Comparison of ENCODE assay signal across 7 mouse cellular contexts in genomic region chr3:30969104-30969581, GRCm38 (mm10). TPM values are rescaled to one million over a fixed set of nuclear protein-coding genes. Genes with fewer than 3 reads are reported as not detected.
A peak's percentile ranks its signal among the peaks of the same experiment; 100 is the strongest.
DNase-seq lines count a peak whose midpoint lies in the region; ATAC-seq and TF ChIP-seq lines count a peak whose summit lies in the region.

Gene Phc3, minus strand, starts transcription at chr3:30969415.

- 1% methylated on average over 34 of the region's 34 CpGs for WGBS in embryonic facial prominence, embryonic 12.5 days
- whole genome bisulfite sequencing in kidney, adult 2 months, result 1% methylated on average over 34 of the region's 34 CpGs
- WGBS in limb, embryonic 13.5 days, result under 1% methylated on average over 34 of the region's 34 CpGs
- WGBS in midbrain, embryonic 16.5 days, result under 1% methylated on average over 32 of the region's 34 CpGs

- no peaks in the 10 kb centered on the region for H3K27me3 ChIP-seq in embryonic facial prominence, embryonic 12.5 days
- H3K27me3 ChIP-seq in kidney, adult 2 months (replicated peaks; ENCODE audit: control insufficient read depth, insufficient read depth, low read length), result no peaks in the 10 kb centered on the region
- no peaks in the 10 kb centered on the region for H3K27me3 ChIP-seq in limb, embryonic 13.5 days
- no peaks in the 10 kb centered on the region for H3K27me3 ChIP-seq in midbrain, embryonic 16.5 days (ENCODE audit: control insufficient read depth, insufficient read depth, low read depth, low read length)

- peak within 1 kb of the TSS; percentile 91 for H3K9ac ChIP-seq in embryonic facial prominence, embryonic 12.5 days
- H3K9ac ChIP-seq in limb, embryonic 13.5 days, result peak within 1 kb of the TSS; percentile 95
- peak within 1 kb of the TSS; percentile 90 for H3K9ac ChIP-seq in midbrain, embryonic 16.5 days (ENCODE audit: low read depth, low read length)

- DNase-seq in adrenal gland, postnatal 25 days, result peak; percentile 94
- DNase-seq in heart, adult 18-20 months, result peak; percentile 93 to 94
- peak; percentile 95 for DNase-seq in kidney, adult 2 months
- DNase-seq in spleen, postnatal 10 days (ENCODE audit: low spot score in 2 of 2), result peak; percentile 85 to 93

- peaks cover 14% of the 10 kb centered on the region for H3K4me1 ChIP-seq in embryonic facial prominence, embryonic 12.5 days
- H3K4me1 ChIP-seq in kidney, adult 2 months (ENCODE audit: control insufficient read depth, insufficient read depth, low read length), result peaks cover 2% of the 10 kb centered on the region; the same call in 1 of the 2 replicates
- H3K4me1 ChIP-seq in limb, embryonic 13.5 days, result peaks cover 14% of the 10 kb centered on the region
- peaks cover 8% of the 10 kb centered on the region for H3K4me1 ChIP-seq in midbrain, embryonic 16.5 days (ENCODE audit: control insufficient read depth, insufficient read depth, low read length)

- H3K36me3 ChIP-seq in embryonic facial prominence, embryonic 12.5 days, result peaks cover 15% of the 10 kb centered on the region
- no peaks in the 10 kb centered on the region; the same call in none of the 2 replicates for H3K36me3 ChIP-seq in kidney, adult 2 months (ENCODE audit: control insufficient read depth, insufficient read depth, low read length)
- peaks cover 23% of the 10 kb centered on the region for H3K36me3 ChIP-seq in limb, embryonic 13.5 days
- H3K36me3 ChIP-seq in midbrain, embryonic 16.5 days (ENCODE audit: control insufficient read depth, insufficient read depth, low read length), result peaks cover 10% of the 10 kb centered on the region

- peak within 1 kb of the TSS; percentile 84 for H3K27ac ChIP-seq in embryonic facial prominence, embryonic 12.5 days
- peak within 1 kb of the TSS; percentile 95 for H3K27ac ChIP-seq in kidney, adult 2 months (ENCODE audit: insufficient read depth, low read depth, low read length)
- H3K27ac ChIP-seq in limb, embryonic 13.5 days, result peak within 1 kb of the TSS; percentile 89
- peak within 1 kb of the TSS; percentile 90 for H3K27ac ChIP-seq in midbrain, embryonic 16.5 days (ENCODE audit: low read length)

- TF ChIP-seq POLR2A in kidney, adult 2 months (IDR thresholded peaks at IDR 0.05; ENCODE audit: low read depth, low read length), result peak; percentile 77

- TF ChIP-seq CTCF in kidney, adult 2 months (conservative IDR thresholded peaks at IDR 0.05; ENCODE audit: insufficient read depth, insufficient read length, low read depth, low read length), result no peak

- peak within 1 kb of the TSS; percentile 98 for H3K4me3 ChIP-seq in embryonic facial prominence, embryonic 12.5 days
- peak within 1 kb of the TSS; percentile 100 for H3K4me3 ChIP-seq in kidney, adult 2 months (ENCODE audit: insufficient read depth, low read depth, low read length)
- peak within 1 kb of the TSS; percentile 99 for H3K4me3 ChIP-seq in limb, embryonic 13.5 days
- peak within 1 kb of the TSS; percentile 96 for H3K4me3 ChIP-seq in midbrain, embryonic 16.5 days (ENCODE audit: low read depth, low read length)

- peak; percentile 87 for ATAC-seq in embryonic facial prominence, embryonic 12.5 days (ENCODE audit: insufficient number of reproducible peaks, insufficient read depth, low FRiP score, low TSS enrichment)
- peak; percentile 91 for ATAC-seq in limb, embryonic 13.5 days (ENCODE audit: low FRiP score, low read depth)
- peak; percentile 96 for ATAC-seq in midbrain, embryonic 16.5 days

- H3K9me3 ChIP-seq in embryonic facial prominence, embryonic 12.5 days, result no peaks in the 10 kb centered on the region
- no peaks in the 10 kb centered on the region for H3K9me3 ChIP-seq in limb, embryonic 13.5 days
- H3K9me3 ChIP-seq in midbrain, embryonic 16.5 days (replicated peaks; ENCODE audit: control insufficient read depth, low read length, poor library complexity, severe bottlenecking), result no peaks in the 10 kb centered on the region

- peak within 1 kb of the TSS; percentile 71 for H3K4me2 ChIP-seq in embryonic facial prominence, embryonic 12.5 days (replicated peaks)
- peak within 1 kb of the TSS; percentile 65 for H3K4me2 ChIP-seq in limb, embryonic 13.5 days (replicated peaks)
- H3K4me2 ChIP-seq in midbrain, embryonic 16.5 days (ENCODE audit: low read length), result peak within 1 kb of the TSS; percentile 77

RNA-seq across cellular contexts. Expression of gene Phc3, which starts in this region (rescaled TPM):
- total RNA-seq in adrenal gland, postnatal 25 days (2021), result 41.1 and 44.8 TPM in 2 replicates
- 6.2 and 6.7 TPM in 2 replicates for polyA plus RNA-seq in embryonic facial prominence, embryonic 12.5 days (2016; fragmentation: Nextera tagmentation; extraction: Ambion mirVana)
- total RNA-seq in heart, adult 18-20 months (2021), result 10 to 100 TPM; 14.2 to 16.8 TPM
- polyA plus RNA-seq in kidney, adult 2 months (2012; rRNA removed), result 23.9 and 27.7 TPM in 2 replicates
- polyA plus RNA-seq in limb, embryonic 13.5 days (2015; fragmentation: Nextera tagmentation; extraction: Ambion mirVana), result 7.8 and 7.9 TPM in 2 replicates
- 7.8 and 7.9 TPM in 2 replicates for polyA plus RNA-seq in midbrain, embryonic 16.5 days (2015; fragmentation: Nextera tagmentation; extraction: Ambion mirVana)

Comparison
In these comparisons a context has a peak if more than half of its experiments do, and no peak if none do; other contexts are left out.
1. Peak in every context shown above with its lines: DNase-seq, ATAC-seq, H3K4me3 ChIP-seq and H3K27ac ChIP-seq.